Mouse (Mus musculus): ENCODE data around the gene Sf3a3.

Gene Sf3a3

GRCm38 (mm10) chr4:124714545-124715481, at the start of gene Sf3a3:
Sf3a3 (plus strand) TSS chr4:124714776.
- DNase-seq (ENCODE audit: low spot score) = peak; percentile 98

- DNase-seq (ENCODE audit: low spot score) = no peak
Measured at GRCm38 (mm10) chr4:124667476-124668033, 47.0 kb upstream of the Sf3a3 start.

DNA sequence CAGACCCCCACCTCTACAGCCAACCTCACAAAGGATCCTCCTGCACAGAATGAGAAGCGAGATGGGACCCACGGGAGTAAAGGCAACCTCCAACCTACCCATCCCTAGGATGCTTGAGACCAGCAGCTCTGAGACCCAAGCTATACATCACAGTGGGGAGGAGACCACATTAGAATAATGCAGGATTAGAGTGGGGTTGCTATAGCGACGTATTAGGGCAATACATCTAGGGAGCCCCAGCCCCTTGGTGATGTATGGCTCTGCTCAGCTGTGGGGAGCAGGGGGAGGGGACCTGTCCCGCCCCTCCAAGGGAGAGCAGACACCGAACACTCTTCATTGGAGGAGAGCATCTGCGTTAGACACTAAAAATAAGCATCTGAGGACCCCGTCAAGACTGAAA, 46.5 kb upstream of the Sf3a3 start:
- DNase-seq (ENCODE audit: low spot score) = no peak

- no peak for DNase-seq (ENCODE audit: low spot score)
Measured at GRCm38 (mm10) chr4:124670232-124670631, 44.3 kb upstream of the Sf3a3 start.

DNA sequence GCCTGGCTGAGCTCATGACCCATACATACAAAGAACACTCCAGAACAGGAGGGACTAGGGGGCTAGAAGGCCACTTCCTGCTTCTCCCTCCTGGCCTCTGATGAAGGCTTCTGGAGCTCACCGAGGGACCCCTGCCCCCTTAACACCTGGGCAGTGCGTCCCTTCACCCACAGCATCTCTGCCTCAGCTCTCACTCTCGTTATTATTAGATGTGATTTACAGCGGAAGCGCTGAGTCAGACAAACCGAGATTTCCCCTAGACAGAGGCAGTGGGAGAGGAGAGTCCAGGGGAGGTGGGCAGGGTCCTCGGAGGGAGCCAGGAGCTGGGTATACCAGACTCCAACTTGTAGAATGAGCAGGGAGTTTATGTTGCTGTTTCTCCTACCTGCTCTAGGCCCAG, 43.0 kb upstream of the Sf3a3 start:
- no peak for DNase-seq (ENCODE audit: low spot score)

- DNase-seq (ENCODE audit: low spot score) = peak; percentile 59
Measured at GRCm38 (mm10) chr4:124672347-124673320, 41.9 kb upstream of the Sf3a3 start.

- no peak for DNase-seq (ENCODE audit: low spot score)
Measured at GRCm38 (mm10) chr4:124674334-124675032, 40.1 kb upstream of the Sf3a3 start.

GRCm38 (mm10) chr4:124675037-124675436, 39.5 kb upstream of the Sf3a3 start:
- peak; percentile 82 for DNase-seq (ENCODE audit: low spot score)

DNA sequence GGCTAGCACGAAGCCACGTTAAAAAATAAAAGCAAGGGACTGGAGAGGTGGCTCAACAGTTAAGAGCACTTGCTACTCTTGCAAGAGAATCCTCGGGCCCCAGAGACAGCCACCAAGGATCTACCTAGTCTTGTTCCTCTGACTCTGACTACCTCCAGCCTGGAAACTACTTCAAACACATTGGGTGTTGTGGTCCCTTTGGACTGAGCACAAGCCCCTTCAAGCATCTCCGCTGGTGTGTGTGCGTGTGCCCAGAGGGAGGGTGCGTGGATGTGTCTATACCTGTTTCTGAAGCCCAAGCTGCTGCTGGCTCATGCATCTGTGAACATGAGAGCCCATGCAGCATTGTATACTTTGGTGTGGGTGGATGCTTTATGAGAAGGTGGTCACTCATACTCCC, 38.6 kb upstream of the Sf3a3 start:
- DNase-seq (ENCODE audit: low spot score) = no peak

- DNase-seq (ENCODE audit: low spot score) = peak; percentile 61
Measured at GRCm38 (mm10) chr4:124682270-124682669, 32.3 kb upstream of the Sf3a3 start.

DNA sequence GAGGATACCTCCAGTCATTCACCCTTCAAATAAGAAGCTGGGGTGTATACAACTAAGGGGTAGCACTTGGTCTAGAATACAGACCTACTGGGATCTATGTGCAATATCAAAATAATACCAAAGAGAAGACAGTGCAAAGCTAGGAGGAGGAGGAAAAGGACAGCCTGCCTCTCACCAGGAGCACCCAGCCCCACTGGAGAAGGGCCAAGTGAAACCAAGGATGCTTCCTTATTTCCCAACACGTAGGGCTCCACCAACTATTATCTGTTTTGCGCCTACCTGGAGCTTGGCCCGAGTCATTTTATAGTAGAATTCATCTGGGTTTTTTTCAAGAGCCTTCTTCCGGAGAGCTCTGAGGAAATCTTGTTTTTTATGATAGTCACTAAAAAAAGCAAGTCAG, 31.1 kb upstream of the Sf3a3 start:
- DNase-seq (ENCODE audit: low spot score) = no peak

DNA sequence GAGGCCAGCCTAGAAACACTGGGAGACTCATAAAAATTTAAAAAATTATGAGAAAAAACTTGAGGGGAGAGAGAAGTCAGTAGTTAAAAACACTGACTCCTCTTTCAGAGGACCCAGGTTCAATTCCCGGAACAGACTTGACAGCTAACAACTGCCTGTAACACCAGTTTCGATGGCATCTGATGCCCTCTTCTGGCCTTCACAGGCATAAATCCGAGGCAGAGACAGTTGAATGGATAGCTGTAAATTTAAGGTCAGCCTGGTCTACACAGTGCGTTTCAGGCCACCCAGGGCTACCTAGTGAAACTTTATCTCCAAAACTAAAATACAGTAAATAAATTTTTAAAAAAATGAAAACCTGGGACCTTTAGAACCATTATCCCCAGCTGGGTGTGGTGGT, 29.6 kb upstream of the Sf3a3 start:
- DNase-seq (ENCODE audit: low spot score) = no peak

DNA sequence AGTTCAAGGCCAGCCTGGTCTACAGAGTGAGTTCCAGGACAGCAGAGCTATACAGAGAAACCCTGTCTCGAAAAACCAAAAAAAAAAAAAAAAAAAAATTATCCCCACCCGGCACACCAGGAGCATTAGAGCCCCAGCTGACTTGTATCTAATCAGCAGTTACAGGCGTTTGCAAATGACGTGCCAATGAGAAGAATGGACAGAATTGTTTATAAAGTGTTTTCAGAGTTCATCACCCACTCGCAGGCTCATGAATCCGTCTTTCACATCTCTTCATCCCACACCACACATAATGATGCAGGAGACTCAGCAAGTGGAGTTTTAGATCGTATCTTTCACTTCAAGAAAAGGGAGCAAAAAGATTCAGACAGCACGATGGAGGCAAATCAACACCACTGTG, 29.1 kb upstream of the Sf3a3 start:
- no peak for DNase-seq (ENCODE audit: low spot score)

DNA sequence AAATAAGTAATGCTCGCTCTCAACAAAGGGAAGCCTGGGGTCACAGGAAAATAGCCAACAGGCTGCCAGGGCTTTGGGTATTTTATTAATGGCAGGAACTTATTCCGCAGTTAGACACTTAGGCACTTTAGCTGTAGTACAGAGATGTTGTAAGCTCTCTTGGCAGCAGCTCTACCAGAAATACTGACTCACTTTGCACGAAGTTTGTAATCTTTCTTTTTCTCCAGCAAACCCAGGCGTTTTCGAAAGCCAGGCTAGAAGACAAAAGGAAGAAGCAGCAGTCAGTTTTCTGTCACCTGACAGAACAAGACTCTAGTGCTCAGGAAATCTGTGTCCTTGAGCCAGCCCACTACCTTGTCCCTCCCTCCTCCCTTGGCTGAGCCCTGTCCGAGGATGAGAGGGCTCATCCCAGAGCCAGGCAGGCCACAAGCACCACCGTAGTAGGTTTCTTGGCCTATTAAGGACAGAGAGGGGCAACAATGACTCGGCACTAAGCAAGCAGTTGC, 28.6 kb upstream of the Sf3a3 start:
- no peak for DNase-seq (ENCODE audit: low spot score)

DNA sequence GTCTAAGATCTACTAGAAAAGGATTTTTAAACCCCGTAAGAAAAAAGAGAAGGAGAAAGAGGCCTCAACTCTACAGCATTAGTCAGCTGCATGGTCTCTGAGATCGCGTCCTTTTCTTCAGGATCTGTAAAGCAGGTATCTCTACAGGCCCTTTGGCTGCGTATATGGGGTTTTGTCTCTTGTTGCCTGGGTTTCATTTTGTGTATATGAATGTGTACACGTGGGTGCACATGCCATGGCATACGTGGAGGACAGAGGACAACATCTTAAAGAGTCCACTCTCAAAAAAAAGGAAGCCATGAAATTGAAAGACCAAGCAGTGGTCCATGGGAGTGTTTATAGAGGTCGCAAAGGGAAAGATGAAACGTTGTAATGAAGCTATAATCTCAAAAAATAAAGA, 23.1 kb upstream of the Sf3a3 start:
- DNase-seq (ENCODE audit: low spot score) = no peak

DNA sequence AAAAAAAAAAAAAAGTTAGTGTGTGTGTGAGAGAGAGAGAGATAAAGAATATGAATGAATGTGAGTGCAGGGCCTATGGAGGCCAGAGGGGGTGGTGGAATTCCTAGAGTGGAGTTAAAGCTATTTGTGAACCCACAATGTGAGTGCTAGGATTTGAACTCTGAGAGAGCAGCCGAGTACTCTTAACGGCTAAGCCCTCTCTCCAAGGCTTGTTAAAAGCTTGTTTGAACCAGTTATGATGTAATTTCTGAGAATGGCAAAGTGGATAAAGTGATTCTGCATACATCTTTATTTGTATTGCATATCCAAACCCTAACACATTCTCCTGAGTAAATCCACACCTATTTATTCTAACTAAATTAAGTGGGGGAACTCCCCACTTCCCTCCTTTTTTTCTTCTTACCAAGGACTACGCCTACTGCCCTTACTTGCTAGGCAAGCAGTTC, 22.1 kb upstream of the Sf3a3 start:
- no peak for DNase-seq (ENCODE audit: low spot score)

- DNase-seq (ENCODE audit: low spot score) = peak; percentile 94
Measured at GRCm38 (mm10) chr4:124693135-124693894, 21.3 kb upstream of the Sf3a3 start, which contains the start of gene Utp11. Utp11 (minus strand) TSS chr4:124693600.

GRCm38 (mm10) chr4:124694572-124694971, 20.0 kb upstream of the Sf3a3 start:
- no peak for DNase-seq (ENCODE audit: low spot score)

DNA sequence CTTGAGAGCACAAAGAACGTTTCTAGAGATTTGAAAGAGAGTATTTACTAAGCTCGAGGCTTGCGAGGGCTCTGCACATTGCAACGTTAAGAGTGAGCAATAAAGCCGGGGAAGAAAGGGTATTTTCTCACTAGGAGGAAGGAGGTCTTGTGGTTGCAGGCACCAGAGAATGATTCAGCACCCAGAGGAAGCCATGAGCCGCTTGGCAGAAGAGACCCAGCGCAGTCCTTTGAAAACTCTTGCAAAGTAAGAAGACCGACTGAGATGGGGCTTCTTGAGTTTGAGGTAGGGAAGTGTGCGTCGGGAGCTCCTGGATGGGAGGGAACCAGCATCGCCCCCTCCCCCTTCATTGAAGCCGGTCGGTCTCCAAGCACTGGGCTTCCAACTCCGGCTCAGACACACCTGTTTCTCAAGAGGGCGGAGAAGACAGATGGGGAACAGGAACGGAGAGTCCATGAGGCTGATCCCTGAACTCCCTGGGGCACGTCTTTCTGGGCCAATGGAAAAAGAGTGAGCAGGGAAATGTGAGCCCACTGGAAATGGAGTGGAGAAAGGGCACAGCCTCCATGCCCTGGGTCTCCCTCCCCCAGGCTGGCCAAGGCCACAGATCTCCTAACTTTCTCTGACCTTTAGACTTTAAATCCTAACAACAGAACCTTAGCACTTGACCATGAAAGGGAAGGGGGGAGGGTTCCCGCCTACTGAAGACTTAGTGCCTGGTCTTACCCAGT, 18.6 kb upstream of the Sf3a3 start:
- DNase-seq (ENCODE audit: low spot score) = no peak

DNA sequence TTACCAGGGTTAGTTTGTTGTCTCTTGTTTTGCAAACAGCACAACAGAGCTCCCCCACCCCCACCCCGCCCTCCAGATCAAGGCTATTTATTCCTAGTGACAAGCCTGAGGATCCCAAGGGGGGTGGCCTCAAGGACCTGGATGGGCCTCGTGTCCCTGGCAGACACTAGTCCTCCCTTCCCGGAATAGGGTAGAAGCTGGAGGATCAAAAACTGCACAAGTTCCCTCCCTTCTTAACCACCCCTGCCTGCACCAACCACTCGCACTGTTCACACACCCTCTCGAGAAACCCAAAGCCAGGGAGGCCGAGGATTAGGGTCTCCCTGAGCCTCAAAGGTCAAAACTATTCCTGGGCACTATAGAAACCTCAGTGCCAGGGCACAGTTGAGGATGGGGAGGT, 14.8 kb upstream of the Sf3a3 start:
- DNase-seq (ENCODE audit: low spot score) = no peak

All from MN1 (cell line).